Mouse (Mus musculus): Measurements from ENCODE around the gene Pth2.

Pth2 gene

GRCm38 (mm10) chr7:45175398-45175797 is 5.4 kb upstream of the Pth2 start:
- DNase-seq = no peak

DNA sequence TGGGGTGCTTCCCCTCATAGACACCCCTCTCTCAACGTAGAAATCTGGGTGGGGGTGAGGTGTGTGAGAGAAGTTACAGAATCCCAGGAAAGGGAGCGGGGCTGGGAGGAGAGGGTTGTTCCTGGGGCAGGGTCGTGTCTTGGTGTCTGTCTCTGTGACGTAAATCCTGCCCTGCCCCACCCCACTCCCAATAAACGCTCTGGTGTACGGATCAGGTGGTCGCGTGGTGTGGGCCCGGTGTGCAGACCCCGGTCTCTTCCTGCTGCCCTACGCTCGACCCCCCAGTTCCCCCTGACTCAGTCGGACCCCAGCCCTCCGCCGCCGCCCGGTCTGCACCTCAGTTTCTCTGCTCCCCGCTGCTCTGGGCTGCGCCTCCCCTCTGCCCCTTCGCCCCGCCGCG is 4.9 kb upstream of the Pth2 start:
- no peak for DNase-seq

GRCm38 (mm10) chr7:45176356-45176755 is 4.4 kb upstream of the Pth2 start:
- DNase-seq = no peak

GRCm38 (mm10) chr7:45178550-45178949 is 2.2 kb upstream of the Pth2 start:
- no peak for DNase-seq

DNA sequence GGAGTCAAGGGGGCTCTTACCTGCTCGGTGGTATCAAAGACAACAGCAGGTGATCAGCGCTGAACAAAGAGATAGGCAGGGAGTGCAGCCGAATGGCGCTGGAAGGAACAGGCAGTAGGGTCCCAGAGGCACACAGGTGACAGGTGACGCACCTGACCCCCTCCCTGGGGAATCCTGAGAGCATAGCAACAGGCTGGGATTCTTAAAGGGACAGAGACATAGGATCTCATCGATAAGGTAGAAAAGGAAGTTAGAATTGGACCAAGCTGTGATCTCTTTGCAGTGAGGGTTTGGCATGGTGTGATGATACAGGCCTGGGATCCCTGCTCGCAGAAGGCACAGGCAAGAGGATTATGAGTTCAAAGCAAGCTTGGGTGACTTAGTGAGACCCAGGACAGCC is 1.3 kb upstream of the Pth2 start, which contains the start of gene Gfy:
Gene Gfy, minus strand, starts transcription at position 101 of the 400 bp plus-strand sequence.
- DNase-seq = no peak

- DNase-seq = no peak
Measured at GRCm38 (mm10) chr7:45181540-45181939, 745 bp downstream of the Pth2 start.

DNA sequence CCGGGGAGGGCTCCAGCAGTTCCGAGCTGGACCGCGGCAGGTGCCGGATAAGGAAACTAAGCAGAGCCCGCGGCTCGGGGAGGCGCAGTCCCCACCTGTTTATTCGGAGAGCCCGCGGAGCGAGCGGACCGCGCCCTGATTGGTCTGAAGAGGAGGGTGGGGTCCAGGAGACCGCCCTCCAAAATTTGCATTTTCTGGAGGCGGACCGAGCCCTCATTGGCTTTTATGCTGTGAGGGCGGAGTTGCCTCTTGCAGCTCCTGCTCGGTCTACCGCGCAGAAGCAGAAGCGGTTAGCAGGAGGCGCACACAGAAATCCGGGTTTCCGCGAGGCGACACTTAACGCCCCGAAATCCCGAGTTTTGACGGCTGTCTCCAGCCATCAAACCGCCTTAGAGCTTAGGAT is 1.4 kb downstream of the Pth2 start:
- peak; percentile 85 for DNase-seq

DNA sequence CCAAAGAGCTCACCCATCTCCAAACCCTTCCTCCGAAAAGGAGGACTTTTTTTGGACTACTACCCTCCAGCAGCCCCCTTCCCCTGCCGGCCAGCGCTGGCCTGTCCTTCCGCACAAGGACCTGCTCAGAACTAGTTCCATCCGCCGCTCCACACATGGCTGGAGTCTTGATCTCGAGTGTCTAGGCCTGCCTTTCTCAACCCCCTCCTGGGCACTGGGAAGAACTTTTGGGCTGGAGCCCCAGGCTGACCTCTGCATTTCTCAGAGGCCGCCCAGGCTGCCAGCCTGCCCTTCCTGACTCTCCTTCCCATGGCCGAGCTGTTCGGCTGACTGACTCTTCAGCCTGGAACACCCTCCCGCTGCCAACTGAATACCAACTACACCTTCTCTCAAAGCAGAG is 1.8 kb downstream of the Pth2 start:
- no peak for DNase-seq

- DNase-seq = no peak
Measured at GRCm38 (mm10) chr7:45183672-45184071, 2.9 kb downstream of the Pth2 start.

DNA sequence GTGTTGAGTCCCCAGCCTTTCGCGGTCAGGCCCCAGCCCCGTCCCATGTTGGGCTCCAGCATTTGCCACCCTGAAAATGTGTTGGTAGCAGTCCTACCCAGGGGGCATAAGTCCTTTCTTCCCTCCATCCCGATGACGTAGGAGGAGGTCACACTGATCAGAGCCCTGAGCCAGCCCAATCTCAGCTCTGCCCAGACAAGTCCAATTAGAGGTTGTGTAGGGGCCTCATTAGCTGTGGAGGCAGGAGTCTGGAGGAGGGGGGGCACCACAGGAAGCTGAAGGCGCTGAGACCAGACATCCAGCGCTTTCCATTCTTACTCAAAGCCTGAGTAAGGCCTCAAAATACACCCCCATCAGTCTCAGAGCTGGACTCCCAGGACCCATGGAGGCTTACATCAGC is 5.1 kb downstream of the Pth2 start:
- no peak for DNase-seq

- peak; percentile 65 for DNase-seq
Measured at GRCm38 (mm10) chr7:45189600-45189999, 8.8 kb downstream of the Pth2 start.

- DNase-seq = no peak
Measured at GRCm38 (mm10) chr7:45190186-45190585, 9.4 kb downstream of the Pth2 start.

GRCm38 (mm10) chr7:45191161-45191560 is 10.4 kb downstream of the Pth2 start:
- no peak for DNase-seq

DNA sequence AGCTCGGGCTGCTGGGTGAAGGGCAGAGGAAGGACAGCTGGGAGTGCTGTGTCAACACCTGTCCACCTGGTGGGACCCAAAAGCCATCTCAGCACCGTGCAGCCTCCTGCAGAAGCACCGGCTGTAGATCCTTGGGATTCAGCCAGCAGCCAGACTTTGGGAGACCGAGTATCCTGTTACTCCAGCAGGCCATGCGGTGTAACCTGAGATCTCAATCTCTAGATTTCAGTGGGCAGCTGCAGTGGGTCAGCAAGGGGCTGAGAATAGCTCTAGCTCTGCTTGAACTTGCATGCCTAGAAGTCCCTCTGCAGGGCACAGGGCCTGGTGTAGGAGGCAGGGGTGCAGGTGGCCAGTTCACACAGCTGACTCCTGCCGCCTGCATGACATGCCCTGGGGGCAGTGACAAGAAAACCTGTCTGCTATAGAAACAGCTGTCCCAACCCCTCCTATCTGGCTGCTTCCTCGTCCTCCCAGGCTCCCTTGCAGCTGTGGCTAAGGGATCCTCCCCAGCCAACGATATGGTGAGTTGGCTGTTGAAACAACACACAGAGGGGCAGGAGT is 11.1 kb downstream of the Pth2 start:
- DNase-seq = no peak

- DNase-seq = no peak
Measured at GRCm38 (mm10) chr7:45192585-45193310, 12.0 kb downstream of the Pth2 start.

DNA sequence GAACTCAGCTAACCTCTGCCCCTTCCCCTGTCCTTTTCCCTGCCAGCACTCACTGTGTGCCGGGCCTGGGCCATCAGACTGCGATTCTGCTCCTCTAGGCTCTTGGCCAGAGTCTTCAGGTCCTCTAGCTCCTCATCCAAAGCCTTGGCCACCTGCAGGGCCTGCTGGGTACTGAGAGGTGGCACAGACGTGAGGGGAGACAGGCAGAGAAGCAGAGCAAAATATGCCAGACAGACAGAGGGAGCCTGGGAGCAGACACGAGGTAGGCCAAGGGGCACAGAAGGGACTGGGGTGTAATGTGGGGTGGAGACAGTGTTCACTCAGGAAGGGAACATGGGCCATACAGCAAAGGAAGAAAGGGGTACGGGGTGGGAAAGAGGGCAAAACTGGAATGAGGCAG is 12.6 kb downstream of the Pth2 start:
- DNase-seq = no peak

GRCm38 (mm10) chr7:45193871-45194785 is 13.3 kb downstream of the Pth2 start:
- no peak for DNase-seq

DNA sequence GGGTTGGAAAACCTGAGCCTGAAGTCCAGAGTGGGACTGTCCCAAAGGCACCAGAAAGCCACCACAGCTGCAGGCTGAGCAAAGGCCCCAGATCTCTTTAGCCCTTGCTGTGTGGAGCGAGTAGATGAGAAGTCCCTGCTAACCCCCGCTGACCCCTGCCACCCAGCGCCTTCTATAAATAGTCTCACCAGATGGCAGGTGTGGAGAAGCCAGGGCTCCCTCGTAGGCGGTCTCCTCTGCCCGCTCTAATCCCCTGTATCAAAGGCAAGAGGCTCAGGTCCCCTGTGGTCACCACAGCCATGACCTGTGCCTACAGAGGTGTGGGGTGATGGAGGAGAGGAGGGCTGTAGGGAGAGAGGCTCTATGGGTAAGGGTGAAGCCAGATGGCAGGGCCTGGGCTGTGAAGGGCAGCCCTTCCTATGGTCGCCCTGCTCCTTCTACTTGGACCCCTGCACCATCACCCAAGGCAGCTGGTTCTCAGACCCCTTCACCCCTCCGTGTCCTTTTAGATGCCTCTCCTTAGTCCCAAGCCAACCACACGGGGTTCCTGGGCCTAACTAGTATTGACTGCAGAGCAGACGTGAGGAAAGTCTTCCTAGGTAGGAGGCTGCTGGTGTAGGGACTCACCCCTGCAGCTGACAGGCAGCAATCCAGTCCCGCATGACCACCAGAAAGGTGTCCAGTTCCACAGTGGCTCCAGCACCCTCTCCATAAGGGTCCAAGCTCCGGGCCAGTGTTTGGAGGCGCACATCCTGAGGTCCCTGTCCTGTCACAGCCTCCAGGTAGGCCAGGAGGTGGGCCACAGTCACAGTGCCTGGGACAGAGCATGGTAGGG is 14.8 kb downstream of the Pth2 start:
- DNase-seq = no peak

GRCm38 (mm10) chr7:45196176-45196535 is 15.4 kb downstream of the Pth2 start:
- no peak for DNase-seq

DNA sequence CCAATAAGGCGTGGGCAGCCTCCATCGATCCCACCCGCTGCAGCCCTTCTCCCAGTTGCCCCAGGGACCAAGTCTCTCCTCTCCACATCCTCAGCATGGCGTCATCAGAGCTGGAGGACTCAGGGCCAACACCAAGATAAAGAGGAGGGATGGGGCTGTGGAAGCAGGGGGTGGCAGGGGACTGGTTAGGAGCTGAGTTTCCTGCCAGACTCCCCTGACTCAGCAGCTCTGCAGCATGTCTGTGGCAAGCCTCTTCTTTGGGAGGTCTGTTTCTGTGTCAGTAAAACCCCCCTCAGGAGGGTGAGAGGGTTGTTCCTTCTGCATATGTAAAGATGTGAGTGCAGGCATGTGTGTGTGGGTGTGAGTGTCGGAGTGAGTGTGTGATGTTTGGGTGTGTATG is 16.2 kb downstream of the Pth2 start:
- no peak for DNase-seq

- DNase-seq = peak; percentile 68
Measured at GRCm38 (mm10) chr7:45198435-45198834, 17.6 kb downstream of the Pth2 start.

- peak; percentile 48 for DNase-seq
Measured at GRCm38 (mm10) chr7:45198961-45199360, 18.2 kb downstream of the Pth2 start.

- no peak for DNase-seq
Measured at GRCm38 (mm10) chr7:45202654-45203053, 21.9 kb downstream of the Pth2 start.
